Mouse (Mus musculus): Measurements from ENCODE around the gene Dnajc15.

GRCm38 (mm10) chr14:77773331-77773730 is 101.6 kb downstream of the Dnajc15 start:
- no peak for TF ChIP-seq CTCF (IDR thresholded peaks at IDR 0.05; ENCODE audit: borderline replicate concordance, extremely low read depth, insufficient read depth, insufficient read length)
- TF ChIP-seq POLR2A (IDR thresholded peaks at IDR 0.05; ENCODE audit: borderline replicate concordance, extremely low read depth, insufficient read depth, insufficient read length, poor library complexity, severe bottlenecking): no peak
